ENCODE assay signal across 22 mouse cellular contexts in genomic region chrX:72982831-72983230, GRCm38 (mm10). TPM values are rescaled to one million over a fixed set of nuclear protein-coding genes. Genes with fewer than 3 reads are reported as not detected.
"Had no signal": no experiment of that assay in that cellular context is flagged by ENCODE, and none has a peak within 500 bp of the region (broad histone marks: within the 10 kb centered on the region; RNA-seq: fewer than 3 reads in every experiment).

No protein-coding gene starts in this region.

- DNase-seq: kidney, adult 8-10 months; kidney, postnatal 10 days; kidney, postnatal 36 days; layer of hippocampus, postnatal 36 days; liver; lung, adult 18-20 months; lung, postnatal 10 days; lung, postnatal 36 days; right cerebral cortex, postnatal 14 days; right cerebral cortex, postnatal 4 days; thymus, adult 2 months; thymus, postnatal 14 days; thymus, postnatal 4 days had no signal

RNA-seq across cellular contexts. Expression of gene Zfp185, which starts 4.3 kb away (rescaled TPM):
- total RNA-seq: monocyte, adult 5-6 weeks had no signal
- polyA plus RNA-seq: myocyte had no signal

RNA-seq across cellular contexts. Expression of gene Pnma5, which starts 54.1 kb away (rescaled TPM):
- total RNA-seq: monocyte, adult 5-6 weeks; neutrophil, adult 5-6 weeks had no signal
- polyA plus RNA-seq: liver, embryonic 12.5 days; lung, embryonic 15.5 days; midbrain, embryonic 10.5 days; midbrain, embryonic 13.5 days; neural tube, embryonic 13.5 days; stomach, embryonic 14.5 days; thymus, adult 2 months had no signal
